Mouse (Mus musculus): ENCODE data around the gene Cpsf6. TPM values are rescaled to one million over a fixed set of nuclear protein-coding genes. Genes with fewer than 3 reads are reported as not detected.

The Cpsf6 gene
- polyA plus RNA-seq, 1 experiment: 21.8 TPM

DNA sequence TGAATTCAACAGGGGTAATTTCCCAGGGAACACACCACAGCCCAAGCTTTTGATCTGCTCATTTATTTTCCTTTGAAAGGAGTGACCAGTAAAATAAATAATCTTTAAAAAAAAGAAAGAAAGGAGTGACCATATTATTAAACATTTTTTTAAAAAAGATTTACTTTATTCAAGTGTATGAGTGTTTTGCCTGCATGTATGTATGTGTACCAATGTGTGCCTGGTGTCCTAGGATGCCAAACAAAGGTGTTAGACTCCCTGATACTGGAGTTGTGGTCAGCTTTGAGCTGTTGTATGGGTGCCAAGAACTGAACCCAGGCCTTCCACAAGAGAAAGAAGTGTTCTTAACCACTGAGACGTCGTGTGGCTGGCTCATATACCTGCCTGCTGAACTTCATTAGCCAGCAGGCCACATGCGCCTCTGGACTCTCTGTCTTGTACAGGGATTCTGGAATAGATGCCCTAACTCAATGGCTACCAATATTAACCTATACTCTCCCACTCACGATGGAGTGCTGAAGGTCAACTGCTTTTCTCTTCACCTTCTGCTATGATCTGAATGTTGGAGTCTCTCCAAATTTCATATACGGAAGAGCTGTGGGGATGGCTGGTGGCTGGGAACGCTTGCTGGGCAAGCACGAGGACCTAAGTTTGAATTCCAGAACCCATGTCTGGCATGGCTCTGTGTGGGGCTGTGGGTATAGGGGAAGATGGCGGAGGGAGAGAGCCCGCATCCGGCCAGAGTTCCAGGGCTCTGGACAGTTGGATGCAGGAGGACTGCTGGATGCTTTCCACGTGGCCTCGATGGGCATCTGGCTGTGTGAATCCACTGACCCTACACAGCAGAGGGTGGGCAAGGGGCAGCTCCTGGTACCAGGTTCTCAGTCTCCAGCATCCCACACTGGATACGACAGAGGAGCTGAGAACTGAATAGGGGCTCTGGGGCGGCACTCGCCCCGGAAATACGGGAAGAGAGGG lies 43.5 kb upstream of the Cpsf6 start:
- no peak for TF ChIP-seq SRF (IDR thresholded peaks at IDR 0.05; ENCODE audit: control insufficient read depth, insufficient read length, low read depth)
- no peak for TF ChIP-seq E2F4 (IDR thresholded peaks at IDR 0.05; ENCODE audit: insufficient read depth)
- TF ChIP-seq MYOD1 (IDR thresholded peaks at IDR 0.05; ENCODE audit: control insufficient read depth in 1 of 3, insufficient read length in 2 of 3, low read depth in 2 of 3): no peak
- TF ChIP-seq USF1 (IDR thresholded peaks at IDR 0.05; ENCODE audit: low read depth): no peak
- TF ChIP-seq MYOG (IDR thresholded peaks at IDR 0.05; ENCODE audit: control insufficient read depth in 1 of 3, insufficient read depth in 1 of 3, insufficient read length in 2 of 3, low read depth in 2 of 3): no peak
- TF ChIP-seq REST (IDR thresholded peaks at IDR 0.05; ENCODE audit: insufficient read depth, insufficient read length): no peak
- no peak for TF ChIP-seq POLR2A (IDR thresholded peaks at IDR 0.05; ENCODE audit: insufficient read length, low read depth)
- TF ChIP-seq POLR2AphosphoS2 (IDR thresholded peaks at IDR 0.05; ENCODE audit: insufficient read length, low read depth): no peak
- TF ChIP-seq CEBPB (IDR thresholded peaks at IDR 0.05; ENCODE audit: insufficient read depth, poor library complexity, severe bottlenecking): no peak
- TF ChIP-seq TCF3 (IDR thresholded peaks at IDR 0.05; ENCODE audit: insufficient read length, low read depth): no peak
- no peak for TF ChIP-seq MAX (IDR thresholded peaks at IDR 0.05; ENCODE audit: low read depth)
- TF ChIP-seq TCF12 (IDR thresholded peaks at IDR 0.05; ENCODE audit: insufficient read depth, poor library complexity, severe bottlenecking): no peak
- Histone ChIP-seq H3ac (ENCODE audit: control insufficient read depth, insufficient read length) (no peak overlapping the region), H3K36me3 (ENCODE audit: control insufficient read depth, insufficient read depth) (no peaks in the 10 kb centered on the region), H3K27me3 (ENCODE audit: control insufficient read depth, insufficient read depth, insufficient read length) (peaks cover 21% of the 10 kb centered on the region), H3K4me3 (no peak overlapping the region), H3K4me2 (ENCODE audit: low read depth) (no peak overlapping the region), H3K79me2 (ENCODE audit: control insufficient read depth, insufficient read depth) (no peaks in the 10 kb centered on the region)

DNA sequence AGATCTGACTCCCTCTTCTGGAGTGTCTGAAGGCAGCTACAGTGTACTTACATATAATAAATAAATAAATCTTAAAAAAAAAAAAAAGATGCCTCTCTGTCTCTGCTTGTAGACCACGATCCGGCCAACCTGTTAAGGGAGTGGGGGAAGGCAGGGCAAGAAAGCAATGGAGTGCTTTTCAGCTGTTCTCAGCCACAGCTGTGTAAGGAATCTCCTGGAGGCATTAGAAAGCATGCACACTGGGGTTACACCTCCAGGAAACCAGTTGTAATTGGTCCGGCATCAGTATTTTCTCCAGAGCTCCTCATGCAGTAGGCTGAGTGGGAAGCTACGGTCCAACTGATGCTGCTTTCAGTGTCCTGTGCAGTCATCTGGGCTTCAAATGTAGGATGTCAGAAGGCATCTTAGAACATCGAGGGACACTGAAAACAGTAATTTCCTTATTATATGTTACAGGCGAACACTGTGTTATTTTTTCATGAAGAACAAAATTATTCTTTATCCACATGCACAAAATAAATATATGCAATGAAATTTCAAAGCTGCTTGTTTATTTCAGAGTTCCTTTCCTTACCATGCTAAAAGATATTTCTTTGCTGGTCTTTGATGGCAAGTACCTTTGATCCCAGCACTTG lies 42.5 kb upstream of the Cpsf6 start:
- no peak overlapping the region for H3ac ChIP-seq (ENCODE audit: control insufficient read depth, insufficient read length)
- no peaks in the 10 kb centered on the region for H3K79me2 ChIP-seq (ENCODE audit: control insufficient read depth, insufficient read depth)
- no peak overlapping the region for H3K4me3 ChIP-seq
- TF ChIP-seq POLR2AphosphoS2 (IDR thresholded peaks at IDR 0.05; ENCODE audit: insufficient read length, low read depth) (no peak), CEBPB (IDR thresholded peaks at IDR 0.05; ENCODE audit: insufficient read depth, poor library complexity, severe bottlenecking) (no peak), REST (IDR thresholded peaks at IDR 0.05; ENCODE audit: insufficient read depth, insufficient read length) (no peak), MAX (IDR thresholded peaks at IDR 0.05; ENCODE audit: low read depth) (no peak), POLR2A (IDR thresholded peaks at IDR 0.05; ENCODE audit: insufficient read length, low read depth) (no peak), TCF3 (IDR thresholded peaks at IDR 0.05; ENCODE audit: insufficient read length, low read depth) (no peak), SRF (IDR thresholded peaks at IDR 0.05; ENCODE audit: control insufficient read depth, insufficient read length, low read depth) (no peak), MYOD1 (IDR thresholded peaks at IDR 0.05; ENCODE audit: control insufficient read depth in 1 of 3, insufficient read length in 2 of 3, low read depth in 2 of 3) (peak in 1 of 3 experiments; percentile 16), MYOG (IDR thresholded peaks at IDR 0.05; ENCODE audit: control insufficient read depth in 1 of 3, insufficient read depth in 1 of 3, insufficient read length in 2 of 3, low read depth in 2 of 3) (peak in 1 of 3 experiments; percentile 44), TCF12 (IDR thresholded peaks at IDR 0.05; ENCODE audit: insufficient read depth, poor library complexity, severe bottlenecking) (no peak), E2F4 (IDR thresholded peaks at IDR 0.05; ENCODE audit: insufficient read depth) (no peak), USF1 (IDR thresholded peaks at IDR 0.05; ENCODE audit: low read depth) (no peak)
- no peaks in the 10 kb centered on the region for H3K36me3 ChIP-seq (ENCODE audit: control insufficient read depth, insufficient read depth)
- H3K27me3 ChIP-seq (ENCODE audit: control insufficient read depth, insufficient read depth, insufficient read length): peaks cover 21% of the 10 kb centered on the region
- no peak overlapping the region for H3K4me2 ChIP-seq (ENCODE audit: low read depth)

DNA sequence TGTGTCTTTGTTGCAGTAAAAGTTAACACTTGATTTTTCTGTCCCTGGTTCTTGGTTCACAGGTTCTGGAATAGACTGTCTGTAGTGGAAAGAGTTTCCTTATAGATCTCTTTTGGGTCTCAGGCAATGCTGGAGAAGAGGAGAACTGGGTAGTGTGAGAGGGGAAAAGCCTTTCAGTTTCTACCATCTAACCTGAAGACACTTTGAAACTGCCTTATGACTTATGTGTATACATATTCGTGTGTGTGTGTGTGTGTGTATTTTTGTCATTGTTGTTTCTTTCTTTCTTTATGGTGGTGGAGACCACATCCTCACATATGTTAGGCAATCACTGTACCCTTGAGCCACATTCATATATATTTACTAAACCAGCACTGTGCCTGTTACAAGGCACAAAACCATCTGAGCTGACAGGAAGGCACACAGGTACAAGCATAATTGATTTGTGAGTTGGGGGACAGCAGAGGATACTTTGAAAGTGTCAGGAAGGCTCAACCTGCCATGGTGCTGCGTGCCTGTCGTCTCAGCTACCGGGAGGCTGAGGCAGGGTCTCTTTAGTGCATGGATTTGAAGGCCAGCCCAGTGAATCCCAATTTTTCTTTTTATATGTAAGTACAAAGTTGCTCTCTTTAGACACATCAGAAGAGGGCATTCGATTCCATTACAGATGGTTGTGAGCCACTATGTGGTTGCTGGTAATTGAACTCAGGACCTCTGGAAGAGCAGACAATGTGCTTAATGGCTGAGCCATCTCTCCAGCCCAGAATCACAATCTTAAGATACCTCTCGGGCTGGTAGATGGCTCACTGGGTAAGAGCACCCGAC lies 41.7 kb upstream of the Cpsf6 start:
- Histone ChIP-seq H3K27me3 (ENCODE audit: control insufficient read depth, insufficient read depth, insufficient read length) (peaks cover 21% of the 10 kb centered on the region), H3K4me3 (no peak overlapping the region), H3K79me2 (ENCODE audit: control insufficient read depth, insufficient read depth) (no peaks in the 10 kb centered on the region), H3K36me3 (ENCODE audit: control insufficient read depth, insufficient read depth) (no peaks in the 10 kb centered on the region), H3K4me2 (ENCODE audit: low read depth) (no peak overlapping the region), H3ac (ENCODE audit: control insufficient read depth, insufficient read length) (no peak overlapping the region)
- TF ChIP-seq E2F4 (IDR thresholded peaks at IDR 0.05; ENCODE audit: insufficient read depth) (no peak), SRF (IDR thresholded peaks at IDR 0.05; ENCODE audit: control insufficient read depth, insufficient read length, low read depth) (no peak), CEBPB (IDR thresholded peaks at IDR 0.05; ENCODE audit: insufficient read depth, poor library complexity, severe bottlenecking) (no peak), MYOD1 (IDR thresholded peaks at IDR 0.05; ENCODE audit: control insufficient read depth in 1 of 3, insufficient read length in 2 of 3, low read depth in 2 of 3) (no peak), MAX (IDR thresholded peaks at IDR 0.05; ENCODE audit: low read depth) (no peak), USF1 (IDR thresholded peaks at IDR 0.05; ENCODE audit: low read depth) (no peak), POLR2AphosphoS2 (IDR thresholded peaks at IDR 0.05; ENCODE audit: insufficient read length, low read depth) (no peak), MYOG (IDR thresholded peaks at IDR 0.05; ENCODE audit: control insufficient read depth in 1 of 3, insufficient read depth in 1 of 3, insufficient read length in 2 of 3, low read depth in 2 of 3) (no peak), TCF12 (IDR thresholded peaks at IDR 0.05; ENCODE audit: insufficient read depth, poor library complexity, severe bottlenecking) (no peak)

All from myocyte (in vitro differentiated cells).